Mouse (Mus musculus) heart, embryonic 13.5 days (tissue): ENCODE results near the gene Ndrg3. TPM values are rescaled to one million over a fixed set of nuclear protein-coding genes. Genes with fewer than 3 reads are reported as not detected.
"Not testable (repeated sequence)": the region's sequence is repeated elsewhere in the genome, so short reads cannot be mapped to it uniquely, and the experiment has no call there.

ENCODE experiments used
- ATAC-seq: fragments of 200-750 bp; cut with Nextera tagmentation; 2 replicates; pipeline ENCODE4 v1.8.0; 2017; ENCODE audit warnings: moderate TSS enrichment; ENCODE audit not compliant: insufficient number of reproducible peaks, low FRiP score, low TSS enrichment; ENCODE audit errors: extremely low read depth
- H3K27ac ChIP-seq: fragments of 300-500 bp; sonication (generic); replicated peaks from 2 replicates; pipeline ENCODE4 v1.5.1; 2015; ENCODE audit warnings: moderate library complexity, mild to moderate bottlenecking, inconsistent platforms
- H3K27me3 ChIP-seq: fragments of 300-500 bp; sonication (generic); replicated peaks from 2 replicates; pipeline ENCODE4 v1.6.1; 2015; ENCODE audit warnings: mild to moderate bottlenecking, inconsistent platforms
- H3K36me3 ChIP-seq: fragments of 300-500 bp; sonication (generic); 2 replicates; pipeline ENCODE4 v1.6.1; 2015; ENCODE audit warnings: mild to moderate bottlenecking, inconsistent platforms
- H3K4me1 ChIP-seq: fragments of 300-500 bp; sonication (generic); 2 replicates; pipeline ENCODE4 v1.6.1; 2015; ENCODE audit warnings: inconsistent platforms
- H3K4me2 ChIP-seq: fragments of 300-500 bp; sonication (generic); 2 replicates; pipeline ENCODE4 v1.6.1; 2015; ENCODE audit warnings: inconsistent platforms, mild to moderate bottlenecking, moderate library complexity
- H3K4me3 ChIP-seq: fragments of 300-500 bp; sonication (generic); 2 replicates; pipeline ENCODE4 v1.5.1; 2015; ENCODE audit warnings: moderate library complexity, mild to moderate bottlenecking, inconsistent platforms
- H3K9ac ChIP-seq: fragments of 300-500 bp; sonication (generic); 2 replicates; pipeline ENCODE4 v1.6.1; 2015; ENCODE audit warnings: inconsistent platforms, mild to moderate bottlenecking, moderate library complexity
- H3K9me3 ChIP-seq: fragments of 300-500 bp; sonication (generic); 2 replicates; pipeline ENCODE4 v1.6.1; 2016; ENCODE audit warnings: inconsistent platforms
- whole genome bisulfite sequencing: fragments of 180-500 bp; shearing (Covaris S2); methylation state at CpG from one replicate; pipeline ENCODE4 v1.1.7; 2015; ENCODE audit warnings: mixed read lengths; 5-methylcytosine and 5-hydroxymethylcytosine counted together
- polyA plus RNA-seq: library from polyadenylated mRNA; unstranded; fragments of >200 nt; fragmentation: Nextera tagmentation; extraction: Ambion mirVana; gene quantifications from 2 replicates; pipeline ENCODE4 v1.2.1, GENCODE M21; 2015

Gene Ndrg3
- polyA plus RNA-seq, 1 experiment from 2014 or later = 28.6 TPM

GRCm38 (mm10) chr2:156919191-156919590 lies 72.7 kb downstream of the Ndrg3 start:
- H3K4me2 ChIP-seq, H3K27me3 ChIP-seq, ATAC-seq, H3K9me3 ChIP-seq, H3K9ac ChIP-seq, H3K36me3 ChIP-seq, H3K27ac ChIP-seq, H3K4me3 ChIP-seq: not testable (repeated sequence)
- peaks cover 11% of the 10 kb centered on the region for H3K4me1 ChIP-seq
- WGBS = 83% methylated on average over 11 of the region's 11 CpGs

- no peaks in the 10 kb centered on the region for H3K27me3 ChIP-seq
- peaks cover 9% of the 10 kb centered on the region for H3K4me1 ChIP-seq
- no peak for ATAC-seq
- no peak overlapping the region for H3K27ac ChIP-seq
- H3K4me2 ChIP-seq = no peak overlapping the region
- no peaks in the 10 kb centered on the region for H3K36me3 ChIP-seq
- 50% methylated on average over 4 of the region's 4 CpGs for WGBS
- no peak overlapping the region for H3K4me3 ChIP-seq
- H3K9me3 ChIP-seq = no peaks in the 10 kb centered on the region
- no peak overlapping the region for H3K9ac ChIP-seq
Measured at GRCm38 (mm10) chr2:156918562-156918961, 73.3 kb downstream of the Ndrg3 start.

- no peaks in the 10 kb centered on the region for H3K9me3 ChIP-seq
- no peaks in the 10 kb centered on the region for H3K27me3 ChIP-seq
- H3K27ac ChIP-seq = no peak overlapping the region
- no peaks in the 10 kb centered on the region for H3K36me3 ChIP-seq
- peaks cover 3% of the 10 kb centered on the region for H3K4me1 ChIP-seq
- 76% methylated on average over 3 of the region's 3 CpGs for WGBS
- no peak for ATAC-seq
- no peak overlapping the region for H3K9ac ChIP-seq
- H3K4me2 ChIP-seq = no peak overlapping the region
- no peak overlapping the region for H3K4me3 ChIP-seq
Measured at GRCm38 (mm10) chr2:156916419-156917125, 75.3 kb downstream of the Ndrg3 start.

GRCm38 (mm10) chr2:156915559-156915958 lies 76.3 kb downstream of the Ndrg3 start:
- WGBS = 42% methylated on average over 3 of the region's 3 CpGs
- H3K9ac ChIP-seq = no peak overlapping the region
- no peak overlapping the region for H3K4me3 ChIP-seq
- no peak overlapping the region for H3K4me2 ChIP-seq
- ATAC-seq = no peak
- no peak overlapping the region for H3K27ac ChIP-seq
- H3K9me3 ChIP-seq = no peaks in the 10 kb centered on the region
- no peaks in the 10 kb centered on the region for H3K27me3 ChIP-seq
- no peaks in the 10 kb centered on the region for H3K36me3 ChIP-seq
- H3K4me1 ChIP-seq = peaks cover 3% of the 10 kb centered on the region

GRCm38 (mm10) chr2:156913191-156913590 lies 78.7 kb downstream of the Ndrg3 start:
- no peaks in the 10 kb centered on the region for H3K27me3 ChIP-seq
- no peak overlapping the region for H3K9ac ChIP-seq
- WGBS = 57% methylated on average over 5 of the region's 5 CpGs
- H3K4me3 ChIP-seq = no peak overlapping the region
- H3K4me1 ChIP-seq = peaks cover 3% of the 10 kb centered on the region
- no peaks in the 10 kb centered on the region for H3K9me3 ChIP-seq
- no peak for ATAC-seq
- H3K4me2 ChIP-seq = no peak overlapping the region
- H3K36me3 ChIP-seq = no peaks in the 10 kb centered on the region
- no peak overlapping the region for H3K27ac ChIP-seq

- H3K9me3 ChIP-seq, H3K27me3 ChIP-seq, H3K36me3 ChIP-seq, ATAC-seq, H3K4me2 ChIP-seq, H3K27ac ChIP-seq, H3K9ac ChIP-seq, H3K4me1 ChIP-seq, H3K4me3 ChIP-seq: not testable (repeated sequence)
- WGBS = 26% methylated on average over 4 of the region's 4 CpGs
Measured at GRCm38 (mm10) chr2:156905931-156906330, 85.9 kb downstream of the Ndrg3 start.

- H3K4me1 ChIP-seq = peaks cover 4% of the 10 kb centered on the region; the same call in 1 of the 2 replicates
- no peaks in the 10 kb centered on the region for H3K9me3 ChIP-seq
- no peaks in the 10 kb centered on the region for H3K27me3 ChIP-seq
- 20% methylated on average over 6 of the region's 6 CpGs for WGBS
- H3K27ac ChIP-seq = no peak overlapping the region
- H3K4me2 ChIP-seq = no peak overlapping the region
- H3K9ac ChIP-seq = no peak overlapping the region
- no peaks in the 10 kb centered on the region for H3K36me3 ChIP-seq
- H3K4me3 ChIP-seq = no peak overlapping the region
- no peak for ATAC-seq
Measured at GRCm38 (mm10) chr2:156904976-156905717, 86.7 kb downstream of the Ndrg3 start.

- H3K27me3 ChIP-seq = no peaks in the 10 kb centered on the region
- H3K4me3 ChIP-seq = no peak overlapping the region
- ATAC-seq = no peak
- no peaks in the 10 kb centered on the region for H3K36me3 ChIP-seq
- no peaks in the 10 kb centered on the region for H3K9me3 ChIP-seq
- no peak overlapping the region for H3K27ac ChIP-seq
- WGBS = 31% methylated on average over 2 of the region's 2 CpGs
- H3K9ac ChIP-seq = no peak overlapping the region
- no peak overlapping the region for H3K4me2 ChIP-seq
- H3K4me1 ChIP-seq = peaks cover 8% of the 10 kb centered on the region
Measured at GRCm38 (mm10) chr2:156903367-156903766, 88.5 kb downstream of the Ndrg3 start.

- H3K27ac ChIP-seq, H3K36me3 ChIP-seq, H3K27me3 ChIP-seq, H3K9ac ChIP-seq, H3K4me3 ChIP-seq, H3K9me3 ChIP-seq, ATAC-seq, H3K4me2 ChIP-seq: not testable (repeated sequence)
- peaks cover 15% of the 10 kb centered on the region for H3K4me1 ChIP-seq
- WGBS = 81% methylated on average over 3 of the region's 4 CpGs
Measured at GRCm38 (mm10) chr2:156902411-156902810, 89.4 kb downstream of the Ndrg3 start.

- Histone ChIP-seq H3K4me1 (peaks cover 15% of the 10 kb centered on the region), H3K27ac (no peak overlapping the region), H3K4me2 (no peak overlapping the region), H3K9me3 (no peaks in the 10 kb centered on the region), H3K27me3 (peaks cover 5% of the 10 kb centered on the region; the same call in 1 of the 2 replicates), H3K36me3 (no peaks in the 10 kb centered on the region), H3K4me3 (no peak overlapping the region), H3K9ac (no peak overlapping the region)
- ATAC-seq = no peak
- 56% methylated on average over 6 of the region's 6 CpGs for WGBS
Measured at GRCm38 (mm10) chr2:156901883-156902282, 90.0 kb downstream of the Ndrg3 start.

- no peaks in the 10 kb centered on the region for H3K36me3 ChIP-seq
- no peak overlapping the region for H3K27ac ChIP-seq
- H3K4me2 ChIP-seq = no peak overlapping the region
- peaks cover 15% of the 10 kb centered on the region for H3K4me1 ChIP-seq
- peaks cover 5% of the 10 kb centered on the region; the same call in 1 of the 2 replicates for H3K27me3 ChIP-seq
- WGBS = 76% methylated on average over 2 of the region's 2 CpGs
- no peaks in the 10 kb centered on the region for H3K9me3 ChIP-seq
- ATAC-seq = no peak
- H3K4me3 ChIP-seq = no peak overlapping the region
- H3K9ac ChIP-seq = no peak overlapping the region
Measured at GRCm38 (mm10) chr2:156901344-156901743, 90.5 kb downstream of the Ndrg3 start.

GRCm38 (mm10) chr2:156899184-156899583 lies 92.7 kb downstream of the Ndrg3 start:
- Histone ChIP-seq H3K4me2 (no peak overlapping the region), H3K4me1 (peaks cover 11% of the 10 kb centered on the region), H3K27me3 (peaks cover 5% of the 10 kb centered on the region; the same call in 1 of the 2 replicates), H3K9me3 (no peaks in the 10 kb centered on the region), H3K27ac (no peak overlapping the region), H3K4me3 (no peak overlapping the region), H3K36me3 (no peaks in the 10 kb centered on the region), H3K9ac (no peak overlapping the region)
- 44% methylated on average over 4 of the region's 4 CpGs for WGBS
- no peak for ATAC-seq
